Mouse (Mus musculus): ENCODE data around the gene Nxf2. TPM values are rescaled to one million over a fixed set of nuclear protein-coding genes. Genes with fewer than 3 reads are reported as not detected.
A peak's percentile ranks its signal among the peaks of the same experiment; 100 is the strongest.
"Not testable (repeated sequence)": the region's sequence is repeated elsewhere in the genome, so short reads cannot be mapped to it uniquely, and the experiment has no call there.

Nxf2 gene
- total RNA-seq (2021): under 1 TPM; 0.14 to 0.21 TPM

GRCm38 (mm10) chrX:134964546-134964945 is at the start of gene Nxf2:
Gene Nxf2, minus strand, starts transcription at chrX:134964754.
- DNase-seq: no peak

- DNase-seq: no peak
Measured at GRCm38 (mm10) chrX:135011381-135011780, 46.8 kb upstream of the Nxf2 start.

GRCm38 (mm10) chrX:135009471-135009815 is 44.9 kb upstream of the Nxf2 start:
- DNase-seq: no peak

- peak; percentile 90 for DNase-seq
Measured at GRCm38 (mm10) chrX:135008720-135009470, 44.3 kb upstream of the Nxf2 start, which contains the start of gene Zmat1. Gene Zmat1, minus strand, starts transcription at chrX:135009209.

- no peak for DNase-seq
Measured at GRCm38 (mm10) chrX:135008021-135008420, 43.5 kb upstream of the Nxf2 start.

GRCm38 (mm10) chrX:134963305-134964094 is 1.1 kb downstream of the Nxf2 start:
- DNase-seq: peak; percentile 64

GRCm38 (mm10) chrX:134930361-134930760 is 34.2 kb downstream of the Nxf2 start:
- DNase-seq: peak; percentile 53

- no peak for DNase-seq
Measured at GRCm38 (mm10) chrX:134929927-134930326, 34.6 kb downstream of the Nxf2 start.

GRCm38 (mm10) chrX:134925058-134925457 is 39.5 kb downstream of the Nxf2 start:
- DNase-seq: peak; percentile 56

GRCm38 (mm10) chrX:134923675-134924424 is 40.7 kb downstream of the Nxf2 start:
- no peak for DNase-seq

GRCm38 (mm10) chrX:134919220-134919619 is 45.3 kb downstream of the Nxf2 start:
- DNase-seq: no peak

GRCm38 (mm10) chrX:134915745-134916144 is 48.8 kb downstream of the Nxf2 start:
- no peak for DNase-seq

GRCm38 (mm10) chrX:134915315-134915714 is 49.2 kb downstream of the Nxf2 start:
- not testable (repeated sequence) for DNase-seq

GRCm38 (mm10) chrX:134914851-134915250 is 49.7 kb downstream of the Nxf2 start:
- DNase-seq: no peak

GRCm38 (mm10) chrX:134913234-134913936 is 51.2 kb downstream of the Nxf2 start:
- DNase-seq: peak; percentile 50

- DNase-seq: no peak
Measured at GRCm38 (mm10) chrX:134912805-134913204, 51.7 kb downstream of the Nxf2 start.

GRCm38 (mm10) chrX:134910345-134910744 is 54.2 kb downstream of the Nxf2 start:
- DNase-seq: no peak

Other genes starting within 250 kb of the Nxf2 start
- 10 to 100 TPM; 17.0 to 18.8 TPM for gene Armcx1, start 246.8 kb downstream of the Nxf2 start, total RNA-seq (2021)
- gene Armcx6, start 213.3 kb downstream of the Nxf2 start, total RNA-seq (2021): 10 to 100 TPM in 1 of 2 experiments, 1 to 10 TPM in 1; 8.5 to 12.7 TPM
- 10 to 100 TPM; 56.7 to 63.6 TPM for gene Armcx3, start 208.2 kb downstream of the Nxf2 start, total RNA-seq (2021)
- 10 to 100 TPM; 54.6 to 58.5 TPM for gene Armcx2, start 155.5 kb downstream of the Nxf2 start, total RNA-seq (2021)
- gene Zmat1, start 44.5 kb upstream of the Nxf2 start, total RNA-seq (2021): 1 to 10 TPM; 4.2 to 6.1 TPM
- gene Gm15023, start 212.9 kb upstream of the Nxf2 start, total RNA-seq (2021): not detected
- under 1 TPM in 1 of 2 experiments, not detected in 1; 0.38 TPM for gene Tceal6, start 245.9 kb upstream of the Nxf2 start, total RNA-seq (2021)